Mouse (Mus musculus) testis, adult 2 months (tissue): ENCODE results near the gene Kbtbd13.
A peak's percentile ranks its signal among the peaks of the same experiment; 100 is the strongest.

Experiments
- CTCF ChIP-seq: fragments of 200-500 bp; IDR thresholded peaks from 2 replicates; pipeline ENCODE4 v1.5.1; 2012; ENCODE audit warnings: low read depth, mild to moderate bottlenecking, inconsistent platforms, low read length, moderate library complexity; ENCODE audit not compliant: control insufficient read depth, insufficient read depth, insufficient replicate concordance
- POLR2A ChIP-seq: fragments of 200-500 bp; IDR thresholded peaks from 2 replicates; pipeline ENCODE4 v1.6.1; 2012; ENCODE audit warnings: low read depth, mild to moderate bottlenecking, inconsistent platforms, low read length, moderate library complexity; ENCODE audit not compliant: control insufficient read depth

DNA sequence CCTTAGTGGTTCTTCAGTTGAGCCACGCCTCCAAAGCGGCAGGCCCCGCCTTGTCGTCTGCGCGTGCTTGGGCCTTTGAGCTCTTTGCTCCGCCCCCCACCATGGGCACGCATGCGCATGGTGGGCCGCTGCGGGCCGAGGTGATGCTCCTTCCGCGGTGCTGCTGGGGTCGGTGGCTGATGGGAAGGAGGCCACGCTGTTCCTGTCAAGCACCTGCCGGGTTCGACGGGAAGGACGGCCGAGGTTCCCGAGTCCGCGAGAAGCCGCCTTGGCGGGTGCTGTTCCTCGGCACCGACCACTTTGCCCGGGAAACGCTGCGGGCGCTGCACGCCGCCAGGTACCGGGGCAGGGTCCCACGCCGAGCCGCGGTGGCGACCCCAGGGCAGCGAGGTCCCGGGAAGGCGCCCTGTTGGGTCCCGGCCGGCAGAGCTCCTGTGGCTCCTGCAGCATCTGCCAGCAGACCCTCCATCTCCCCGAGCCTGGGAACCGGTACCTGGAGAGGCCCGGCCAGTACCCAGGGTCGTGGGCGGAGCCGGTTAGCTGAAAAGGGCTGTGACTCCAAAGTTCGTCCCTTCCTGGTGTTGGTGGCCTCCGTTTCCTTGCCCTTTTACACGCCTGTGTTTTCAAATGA is 44.3 kb upstream of the Kbtbd13 start, which contains the start of gene Mtfmt:
- peak; percentile 96 for TF ChIP-seq POLR2A
- TF ChIP-seq CTCF, result 0 out of 2 replicates have a peak, but pooled peaks have one; percentile 12
